Mouse (Mus musculus) layer of hippocampus, postnatal 25 days (tissue): ENCODE data around the gene Borcs6. TPM values are rescaled to one million over a fixed set of nuclear protein-coding genes. Genes with fewer than 3 reads are reported as not detected.
"Not testable (repeated sequence)": the region's sequence is repeated elsewhere in the genome, so short reads cannot be mapped to it uniquely, and the experiment has no call there.

Experiments used
- DNase-seq, 2 experiments: peaks; one replicate each; pipeline ENCODE4 v3.0.0; 2022; ENCODE audit warnings: mixed read lengths in 2 of 2, low spot score in 1 of 2; ENCODE audit errors: extremely low spot score in 1 of 2
- total RNA-seq, 2 experiments: library from RNA; stranded (reverse); gene quantifications; 2 replicates each; pipeline ENCODE4 v1.2.3; 2021

The Borcs6 gene
- total RNA-seq, 2 experiments from 2014 or later, result 27.4 to 31.4 TPM

- DNase-seq, result no peak
Measured at GRCm38 (mm10) chr11:69087082-69087481, 27.6 kb downstream of the Borcs6 start.

GRCm38 (mm10) chr11:69087597-69087996, 28.1 kb downstream of the Borcs6 start:
- no peak for DNase-seq

- DNase-seq, result peak; percentile 94 to 95
Measured at GRCm38 (mm10) chr11:69088103-69088855, 28.8 kb downstream of the Borcs6 start, which contains the start of gene Vamp2. Vamp2 (plus strand) TSS chr11:69088490.

GRCm38 (mm10) chr11:69088856-69089615, 29.5 kb downstream of the Borcs6 start:
- DNase-seq, result no peak

- no peak for DNase-seq
Measured at GRCm38 (mm10) chr11:69089616-69090290, 30.2 kb downstream of the Borcs6 start.

- no peak for DNase-seq
Measured at GRCm38 (mm10) chr11:69090367-69090766, 30.9 kb downstream of the Borcs6 start.

DNA sequence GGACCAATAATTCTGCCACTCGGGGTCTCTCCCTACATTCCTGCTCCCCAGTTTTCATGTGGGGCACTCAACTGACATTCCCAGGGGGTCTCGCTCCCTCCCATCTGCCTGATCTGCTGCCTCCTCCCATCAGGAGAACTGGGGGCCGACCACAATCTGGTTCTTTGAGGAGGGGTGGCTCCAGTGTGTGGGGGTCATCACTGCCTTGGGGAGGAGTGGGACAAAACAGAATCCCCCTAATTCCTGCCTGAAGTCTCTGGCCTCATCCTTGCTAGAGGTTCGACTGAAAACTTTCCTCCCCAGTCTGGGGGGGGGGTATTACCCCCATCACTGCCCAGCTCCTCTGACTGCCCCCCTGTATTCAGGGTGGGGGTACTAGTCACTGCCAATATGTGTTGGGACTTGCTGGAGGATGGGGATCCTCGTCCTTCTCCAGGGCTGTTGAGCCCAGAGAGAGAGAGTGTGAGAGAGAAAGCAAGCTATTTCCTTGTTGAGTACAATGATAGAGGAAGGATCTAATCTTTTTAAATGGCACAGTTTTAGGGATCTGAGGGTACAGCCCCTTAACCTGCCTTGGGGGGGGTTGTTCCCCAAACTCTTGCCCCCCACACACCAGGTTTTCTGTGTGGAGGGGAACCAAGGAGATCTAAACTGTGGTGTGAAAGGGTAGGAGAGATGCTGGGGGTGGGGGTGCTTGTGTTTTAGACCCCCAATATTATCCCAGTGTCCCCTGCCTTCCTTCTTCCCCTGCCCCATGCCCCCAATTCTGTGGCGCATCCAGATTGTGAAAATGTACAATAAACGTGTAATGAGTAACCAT, 32.3 kb downstream of the Borcs6 start:
- no peak for DNase-seq

DNA sequence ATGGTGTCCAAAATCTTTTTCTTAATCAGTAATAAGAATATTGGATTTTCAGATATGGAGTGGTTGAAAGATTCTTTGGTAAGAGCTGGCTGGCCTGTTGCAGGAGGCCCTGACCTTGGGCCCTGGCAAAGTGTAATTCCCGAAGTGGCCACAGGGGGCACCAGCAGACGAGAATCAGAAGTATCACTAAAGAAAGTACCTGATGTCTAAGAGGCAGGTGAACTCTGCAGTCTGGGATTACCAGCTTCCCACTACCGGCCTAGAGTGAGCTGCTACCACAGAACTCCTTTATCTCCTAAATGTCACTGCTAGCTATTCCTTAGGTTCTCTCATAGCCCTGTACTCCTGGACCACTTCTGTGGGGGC, 32.9 kb downstream of the Borcs6 start:
- DNase-seq, result peak; percentile 70 to 94

GRCm38 (mm10) chr11:69092871-69093270, 33.4 kb downstream of the Borcs6 start:
- no peak for DNase-seq

DNA sequence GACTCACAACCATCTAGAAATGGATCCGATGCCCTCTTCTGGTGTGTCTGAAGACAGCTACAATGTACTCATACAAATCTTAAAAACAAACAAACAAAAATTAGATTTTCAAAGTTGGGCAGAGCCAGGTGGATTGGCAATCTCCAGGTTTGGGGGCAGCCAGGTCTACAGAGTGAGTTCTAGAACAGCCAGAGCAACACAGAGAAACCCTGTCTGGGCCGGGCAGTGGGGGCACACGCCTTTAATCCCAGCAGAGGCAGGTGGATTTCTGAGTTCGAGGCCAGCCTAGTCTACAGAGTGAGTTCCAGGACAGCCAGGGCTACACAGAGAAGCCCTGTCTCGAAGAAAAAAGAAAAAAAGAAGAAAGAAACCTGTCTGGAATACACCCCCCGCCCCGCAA, 34.3 kb downstream of the Borcs6 start:
- not testable (repeated sequence) for DNase-seq

GRCm38 (mm10) chr11:69094697-69095429, 35.3 kb downstream of the Borcs6 start, which contains the start of gene Per1:
Per1 (plus strand) TSS chr11:69095217.
- peak; percentile 90 to 95 for DNase-seq

DNA sequence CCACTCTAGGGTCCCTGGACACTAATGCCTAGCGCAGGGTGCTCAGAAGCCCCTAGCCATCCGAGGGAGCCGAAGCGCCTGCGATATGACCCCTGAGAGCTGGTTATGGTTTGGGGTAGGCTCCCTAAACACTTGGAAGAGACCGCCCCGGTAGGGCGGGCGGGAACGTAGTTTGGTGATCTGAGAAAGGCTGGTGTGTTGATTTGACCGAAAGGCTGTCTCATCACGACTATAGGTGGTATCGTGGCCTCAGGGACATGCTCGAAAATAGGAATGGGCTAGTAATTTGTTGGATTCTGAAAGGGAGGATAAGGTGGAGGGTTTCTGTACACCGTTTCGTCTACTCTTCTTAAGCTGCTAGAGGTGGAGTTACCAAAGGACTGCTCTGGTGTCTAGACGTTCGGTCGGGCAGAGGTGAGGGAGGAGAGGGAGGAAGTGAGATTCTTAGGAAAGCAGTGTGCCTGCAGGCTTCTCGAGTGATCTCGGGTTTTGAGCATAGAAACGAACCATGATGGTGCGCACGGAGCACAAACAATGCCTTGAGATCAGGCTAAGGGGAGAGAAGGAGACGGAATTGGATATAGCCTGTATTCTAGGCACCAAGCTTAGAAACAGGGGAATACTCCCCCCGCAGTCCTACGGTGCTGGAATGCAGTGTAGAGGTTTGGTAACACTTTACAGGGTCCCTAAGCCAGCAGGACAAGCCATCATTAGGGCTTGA, 36.2 kb downstream of the Borcs6 start:
- peak in 1 of 2 experiments; percentile 27 for DNase-seq

GRCm38 (mm10) chr11:69096360-69096986, 37.0 kb downstream of the Borcs6 start:
- DNase-seq, result no peak

DNA sequence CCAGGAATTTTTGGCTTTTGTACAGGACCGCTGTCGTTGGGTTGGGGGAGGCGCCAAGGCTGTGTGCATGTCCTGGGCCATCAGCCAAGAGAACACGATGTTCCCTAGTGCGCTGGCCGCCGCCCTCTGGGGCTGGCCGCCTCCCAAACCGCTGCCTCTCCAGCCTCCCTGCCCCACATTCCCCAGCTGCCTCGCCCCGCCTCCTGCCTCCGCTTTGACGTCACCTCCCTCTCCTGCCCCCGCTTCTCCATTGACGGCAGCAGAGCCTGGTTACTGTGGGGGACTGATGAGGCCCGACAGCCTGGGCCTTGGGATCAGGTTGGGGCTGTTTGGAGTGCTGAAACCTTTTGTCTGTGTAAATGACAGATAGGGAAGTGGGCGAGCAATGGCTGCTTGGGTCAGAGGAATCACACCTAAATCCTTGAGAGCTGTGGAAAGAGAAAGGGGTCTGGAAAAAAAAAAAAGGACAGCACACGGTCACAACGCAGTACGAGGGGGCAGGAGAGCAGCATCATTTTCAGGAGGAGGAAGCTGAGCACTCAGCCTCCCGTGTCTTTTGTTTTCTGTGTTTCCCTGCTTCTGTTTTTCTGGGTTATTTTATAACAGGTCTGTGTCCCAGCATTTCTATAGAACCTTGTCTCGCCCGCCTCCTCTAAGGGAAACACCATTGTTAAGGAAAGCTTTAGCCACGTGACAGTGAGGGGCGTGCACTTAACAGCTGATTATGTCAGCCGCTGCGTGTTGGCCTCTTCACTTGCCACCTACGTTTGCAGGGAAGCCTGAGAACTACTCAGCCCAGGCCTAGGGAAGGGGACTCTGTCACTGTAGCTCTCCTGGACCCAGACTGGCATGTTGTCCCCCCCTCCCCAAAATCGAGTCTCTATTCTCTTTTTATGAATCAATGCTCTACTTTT, 37.7 kb downstream of the Borcs6 start:
- peak; percentile 89 to 90 for DNase-seq

DNA sequence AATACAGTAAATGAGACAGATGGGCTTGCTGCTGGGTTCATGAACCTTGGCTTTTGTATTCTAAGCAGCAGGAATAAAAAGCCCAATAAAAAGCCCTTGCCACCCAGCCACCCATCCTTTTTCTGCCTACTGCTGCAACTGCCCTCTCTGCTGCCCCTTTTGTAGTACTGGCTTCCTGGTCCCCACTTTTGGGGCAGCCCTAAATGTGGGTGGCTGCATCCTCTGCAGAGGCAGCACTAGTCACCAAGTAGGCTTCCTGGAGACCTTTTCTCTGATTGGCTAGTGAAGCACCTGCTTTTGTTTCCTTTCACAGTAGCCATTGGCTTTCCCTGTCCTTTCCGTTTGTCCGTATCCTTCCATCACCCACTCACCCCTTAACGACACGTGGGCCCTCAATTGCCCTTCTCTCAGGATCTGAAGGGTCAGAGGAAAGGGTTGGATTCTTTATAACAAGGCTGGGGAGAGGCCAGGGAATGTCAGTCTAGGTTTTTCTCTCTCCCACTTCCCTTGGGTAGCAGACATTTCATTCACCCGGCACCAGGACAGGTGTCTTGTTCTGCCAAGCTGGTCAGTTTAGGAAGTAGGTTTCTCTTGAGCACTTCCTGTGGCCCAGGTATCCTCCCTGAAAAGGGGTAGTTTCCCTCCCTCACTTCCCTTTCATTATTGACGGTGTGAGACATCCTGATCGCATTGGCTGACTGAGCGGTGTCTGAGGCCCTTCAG, 38.7 kb downstream of the Borcs6 start:
- peak in 1 of 2 experiments; percentile 7 for DNase-seq

DNA sequence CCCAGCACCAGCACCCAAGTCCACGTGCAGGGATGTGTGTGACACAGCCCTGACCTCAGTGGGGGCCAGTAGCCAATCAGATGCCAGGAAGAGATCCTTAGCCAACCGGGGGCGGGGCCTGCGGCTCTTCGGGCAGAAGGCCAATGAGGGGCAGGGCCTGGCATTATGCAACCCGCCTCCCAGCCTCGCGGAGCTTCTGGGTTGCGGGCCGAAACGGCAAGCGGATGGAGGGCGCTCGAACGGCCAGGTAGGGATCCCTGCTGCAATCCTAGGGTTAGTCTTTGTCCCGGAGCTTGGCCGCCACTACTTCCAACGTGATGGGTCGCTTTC, 39.2 kb downstream of the Borcs6 start:
- DNase-seq, result peak; percentile 89 to 91
